10 mouse cellular contexts compared by ENCODE assay signal in the genomic region with DNA sequence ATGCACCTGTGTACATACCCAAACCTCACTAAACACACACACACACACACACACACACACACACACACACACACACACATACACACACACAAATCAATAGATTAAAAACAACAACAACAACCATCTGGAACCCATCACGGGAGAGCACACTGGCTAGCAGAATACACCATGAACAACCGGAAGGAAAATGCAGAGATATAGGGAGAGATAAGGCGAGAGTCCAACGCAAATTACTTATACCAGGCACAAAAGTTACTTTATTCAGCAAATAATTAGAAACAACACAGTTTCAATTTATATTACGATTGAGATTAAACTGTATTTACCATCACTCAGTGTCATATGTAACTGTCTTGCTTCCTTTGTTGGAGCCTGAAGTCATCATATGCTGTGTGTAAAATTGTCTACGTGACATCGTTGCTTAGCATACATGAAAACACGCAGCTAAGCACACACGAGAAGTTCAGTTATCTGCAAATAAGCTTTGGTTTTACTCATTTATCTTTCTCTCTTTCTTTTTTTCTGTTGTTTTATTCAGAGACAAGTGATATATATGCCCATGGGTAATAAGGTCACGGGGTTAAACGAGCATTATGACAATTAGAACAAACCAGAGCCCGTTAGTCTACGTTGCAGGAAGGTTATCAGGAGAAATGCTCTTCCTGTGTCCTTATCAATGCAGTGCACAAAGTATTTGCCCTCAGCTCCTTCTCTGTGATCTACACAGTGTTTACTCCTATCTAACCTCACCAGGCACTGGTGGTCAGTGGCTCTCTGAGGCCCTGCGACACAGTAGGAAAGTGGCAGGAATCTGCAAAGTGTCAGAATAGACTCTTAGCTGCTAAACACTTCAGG.
DNase-seq lines count a peak whose midpoint lies in the region; ATAC-seq and TF ChIP-seq lines count a peak whose summit lies in the region.
"Had no signal": no experiment of that assay in that cellular context is flagged by ENCODE, and none has a peak within 500 bp of the region (broad histone marks: within the 10 kb centered on the region; RNA-seq: fewer than 3 reads in every experiment).

No protein-coding gene starts in this region.

- no peak overlapping the region for H3K4me2 ChIP-seq in intestine, embryonic 15.5 days (replicated peaks)
- no peak overlapping the region for H3K4me2 ChIP-seq in intestine, postnatal 0 days (replicated peaks; ENCODE audit: low read depth)
- H3K4me2 ChIP-seq in liver, embryonic 15.5 days = peak overlapping the region; percentile 58

- H3K27ac ChIP-seq in intestine, embryonic 15.5 days = no peak overlapping the region
- H3K27ac ChIP-seq in intestine, postnatal 0 days (ENCODE audit: low read depth, low read length) = no peak overlapping the region
- H3K27ac ChIP-seq in liver, embryonic 15.5 days (replicated peaks) = peak overlapping the region; percentile 57
- H3K27ac ChIP-seq: hindbrain, postnatal 0 days had no signal

- peak; percentile 29 for DNase-seq in embryo, embryonic 10.5 days (ENCODE audit: low spot score)
- DNase-seq in mesoderm, embryonic 11.5 days (ENCODE audit: low read depth, low spot score) = peak; percentile 23
- DNase-seq in cerebellum, postnatal 10 days = no peak
- no peak for DNase-seq in kidney, postnatal 10 days
- DNase-seq in MN1 (ENCODE audit: low spot score) = no peak
- DNase-seq: cerebellum, adult 11-12 months had no signal

- no peaks in the 10 kb centered on the region for H3K27me3 ChIP-seq in intestine, embryonic 15.5 days (replicated peaks)
- no peaks in the 10 kb centered on the region for H3K27me3 ChIP-seq in intestine, postnatal 0 days (replicated peaks; ENCODE audit: control insufficient read depth, insufficient read depth, low read length)
- H3K27me3 ChIP-seq in liver, embryonic 15.5 days = no peaks in the 10 kb centered on the region

- H3K36me3 ChIP-seq in intestine, embryonic 15.5 days = no peaks in the 10 kb centered on the region
- H3K36me3 ChIP-seq in intestine, postnatal 0 days (ENCODE audit: control insufficient read depth, insufficient read depth) = no peaks in the 10 kb centered on the region
- no peaks in the 10 kb centered on the region for H3K36me3 ChIP-seq in liver, embryonic 15.5 days (replicated peaks)

- 41% methylated on average over 14 of the region's 14 CpGs for WGBS in intestine, embryonic 15.5 days
- 40% methylated on average over 14 of the region's 14 CpGs for WGBS in intestine, postnatal 0 days
- WGBS in liver, embryonic 15.5 days (ENCODE audit: insufficient replicate concordance) = 7% methylated on average over 14 of the region's 14 CpGs

- H3K9ac ChIP-seq in intestine, embryonic 15.5 days = no peak overlapping the region
- H3K9ac ChIP-seq in intestine, postnatal 0 days (ENCODE audit: low read depth, low read length) = no peak overlapping the region
- no peak overlapping the region for H3K9ac ChIP-seq in liver, embryonic 15.5 days

- ATAC-seq in intestine, embryonic 15.5 days = peak; percentile 7; the same call in 1 of the 2 replicates
- ATAC-seq in intestine, postnatal 0 days = no peak
- ATAC-seq in liver, embryonic 15.5 days (ENCODE audit: insufficient read depth) = peak; percentile 99
- ATAC-seq: hindbrain, postnatal 0 days had no signal

- 0 out of 2 replicates have a peak, but pooled peaks cover 6% of the 10 kb centered on the region for H3K4me1 ChIP-seq in intestine, embryonic 15.5 days (replicated peaks)
- H3K4me1 ChIP-seq in intestine, postnatal 0 days (replicated peaks; ENCODE audit: control insufficient read depth, insufficient read depth, low read length) = 0 out of 2 replicates have a peak, but pooled peaks cover 3% of the 10 kb centered on the region
- peaks cover 35% of the 10 kb centered on the region for H3K4me1 ChIP-seq in liver, embryonic 15.5 days (replicated peaks)

- TF ChIP-seq CTCF in intestine, postnatal 0 days (IDR thresholded peaks at IDR 0.05; ENCODE audit: low read depth) = no peak

- no peak overlapping the region for H3K4me3 ChIP-seq in intestine, embryonic 15.5 days (replicated peaks)
- H3K4me3 ChIP-seq in intestine, postnatal 0 days (ENCODE audit: low read depth, low read length) = no peak overlapping the region
- no peak overlapping the region for H3K4me3 ChIP-seq in liver, embryonic 15.5 days (replicated peaks)

- H3K9me3 ChIP-seq in intestine, embryonic 15.5 days = no peaks in the 10 kb centered on the region
- no peaks in the 10 kb centered on the region for H3K9me3 ChIP-seq in intestine, postnatal 0 days (ENCODE audit: control insufficient read depth)
- no peaks in the 10 kb centered on the region for H3K9me3 ChIP-seq in liver, embryonic 15.5 days (replicated peaks)

Comparison
In these comparisons a context has a peak if more than half of its experiments do, and no peak if none do; other contexts are left out.
1. DNase-seq: peak in embryo, embryonic 10.5 days (single experiment) and mesoderm, embryonic 11.5 days (single experiment); none in cerebellum, postnatal 10 days (0 of 2), kidney, postnatal 10 days (single experiment) and MN1 (single experiment).